Mouse (Mus musculus) C2C12 (cell line): Measurements from ENCODE around the gene Abca12. TPM values are rescaled to one million over a fixed set of nuclear protein-coding genes. Genes with fewer than 3 reads are reported as not detected.

Experiments
- H3K27me3 ChIP-seq: one replicate; pipeline ENCODE4 v1.6.1; 2011; ENCODE audit not compliant: control insufficient read depth, insufficient read depth, insufficient read length
- H3K36me3 ChIP-seq: one replicate; pipeline ENCODE4 v1.6.1; 2011; ENCODE audit not compliant: control insufficient read depth, insufficient read depth
- H3K4me3 ChIP-seq: one replicate; pipeline ENCODE4 v1.5.1; 2011; ENCODE audit warnings: mild to moderate bottlenecking, control low read depth; ENCODE audit not compliant: poor library complexity, insufficient read depth, severe bottlenecking
- H3K79me2 ChIP-seq: one replicate; pipeline ENCODE4 v1.6.1; 2011; ENCODE audit not compliant: control insufficient read depth, insufficient read depth
- H3K79me3 ChIP-seq: one replicate; pipeline ENCODE4 v1.6.1; 2011; ENCODE audit warnings: low read depth, control low read depth
- H3ac ChIP-seq: one replicate; pipeline ENCODE3; 2011; ENCODE audit warnings: low read depth; ENCODE audit not compliant: control insufficient read depth, insufficient read length
- CEBPB ChIP-seq: IDR thresholded peaks from one replicate; pipeline ENCODE4 v1.6.1; 2011; ENCODE audit warnings: low read depth, mild to moderate bottlenecking, control low read depth, moderate library complexity
- CTCF ChIP-seq: IDR thresholded peaks from one replicate; pipeline ENCODE4 v1.5.1; 2011; ENCODE audit not compliant: control insufficient read depth, insufficient read depth, insufficient read length
- FOSL1 ChIP-seq: IDR thresholded peaks from one replicate; pipeline ENCODE4 v1.8.0; 2011; ENCODE audit warnings: mild to moderate bottlenecking, low read length; ENCODE audit not compliant: poor library complexity, insufficient read depth, severe bottlenecking
- MAX ChIP-seq: IDR thresholded peaks from one replicate; pipeline ENCODE4 v1.6.1; 2011; ENCODE audit warnings: mild to moderate bottlenecking, control low read depth
- MYOD1 ChIP-seq: IDR thresholded peaks from one replicate; pipeline ENCODE4 v1.6.1; 2011; ENCODE audit warnings: low read depth; ENCODE audit not compliant: control insufficient read depth, insufficient read length
- MYOG ChIP-seq: IDR thresholded peaks from one replicate; pipeline ENCODE4 v1.6.1; 2011; ENCODE audit not compliant: control insufficient read depth, insufficient read length; ENCODE audit errors: extremely low read depth
- USF1 ChIP-seq: IDR thresholded peaks from one replicate; pipeline ENCODE4 v1.6.1; 2011; ENCODE audit warnings: low read depth, mild to moderate bottlenecking, control low read depth, moderate library complexity
- polyA plus RNA-seq: library from polyadenylated mRNA; unstranded; fragments of >200 nt; fragmentation: generic; extraction: Trizol; gene quantifications from one replicate; pipeline ENCODE4 v1.2.1, GENCODE M21; 2012; ENCODE audit warnings: missing spikeins

The Abca12 gene
- polyA plus RNA-seq, 1 experiment = not detected

DNA sequence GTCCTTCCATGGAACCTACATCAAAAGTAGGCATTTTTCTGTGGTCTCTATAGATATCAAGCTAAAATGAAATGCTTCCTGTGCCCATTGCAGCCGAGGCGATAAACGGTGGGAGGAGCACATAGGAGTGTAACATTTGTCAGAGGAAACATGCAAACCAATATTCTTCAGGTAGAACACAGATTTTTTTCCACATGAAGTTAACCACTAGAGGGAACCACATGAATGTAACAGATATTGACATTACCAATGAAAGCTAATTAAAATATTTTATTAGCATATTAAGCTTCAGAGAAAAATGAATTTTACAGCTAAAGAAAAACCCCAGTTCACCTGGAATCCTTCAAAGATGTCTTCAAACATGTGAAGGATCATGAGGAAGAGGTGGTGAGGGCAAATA lies 144.6 kb downstream of the Abca12 start:
- Histone ChIP-seq H3K79me2 (no peaks in the 10 kb centered on the region), H3K79me3 (no peaks in the 10 kb centered on the region), H3K27me3 (no peaks in the 10 kb centered on the region), H3K4me3 (no peak overlapping the region), H3ac (no peak overlapping the region), H3K36me3 (no peaks in the 10 kb centered on the region)
- TF ChIP-seq FOSL1 (no peak), USF1 (no peak), CEBPB (no peak), CTCF (no peak), MYOD1 (no peak), MAX (no peak), MYOG (no peak)

DNA sequence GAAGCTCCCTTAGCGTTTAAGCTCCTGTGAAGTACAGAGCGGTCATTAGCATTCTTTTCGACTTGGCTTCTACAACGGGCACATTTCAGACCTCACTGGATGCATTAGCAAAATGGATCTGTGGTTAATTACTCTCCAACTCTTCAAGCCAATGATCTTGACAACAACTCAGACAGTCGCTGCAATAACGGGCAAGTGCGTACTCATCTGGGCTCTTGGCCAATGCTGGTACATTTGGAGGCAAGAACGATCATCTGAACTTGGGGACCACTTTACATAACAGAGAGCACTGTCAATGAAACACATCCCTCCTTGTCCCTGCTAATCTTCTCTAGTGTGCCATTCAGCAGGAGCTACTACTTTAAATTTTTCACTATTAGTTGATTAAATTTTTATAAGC lies 148.1 kb downstream of the Abca12 start:
- no peaks in the 10 kb centered on the region for H3K27me3 ChIP-seq
- H3K79me2 ChIP-seq = no peaks in the 10 kb centered on the region
- no peaks in the 10 kb centered on the region for H3K79me3 ChIP-seq
- no peak overlapping the region for H3K4me3 ChIP-seq
- H3ac ChIP-seq = no peak overlapping the region
- no peak for TF ChIP-seq CEBPB
- H3K36me3 ChIP-seq = no peaks in the 10 kb centered on the region

GRCm38 (mm10) chr1:71263532-71263931 lies 151.2 kb downstream of the Abca12 start:
- H3K27me3 ChIP-seq = no peaks in the 10 kb centered on the region
- no peak overlapping the region for H3K4me3 ChIP-seq
- no peak for TF ChIP-seq CTCF
- TF ChIP-seq USF1 = no peak
- no peak for TF ChIP-seq MYOD1
- TF ChIP-seq CEBPB = no peak
- TF ChIP-seq MAX = no peak
- no peak for TF ChIP-seq FOSL1
- no peak for TF ChIP-seq MYOG
- no peak overlapping the region for H3ac ChIP-seq
- no peaks in the 10 kb centered on the region for H3K36me3 ChIP-seq
- no peaks in the 10 kb centered on the region for H3K79me3 ChIP-seq
- no peaks in the 10 kb centered on the region for H3K79me2 ChIP-seq

GRCm38 (mm10) chr1:71244647-71245046 lies 170.1 kb downstream of the Abca12 start:
- H3K79me2 ChIP-seq = no peaks in the 10 kb centered on the region
- no peak overlapping the region for H3K4me3 ChIP-seq
- H3K79me3 ChIP-seq = no peaks in the 10 kb centered on the region
- no peak for TF ChIP-seq MYOD1
- TF ChIP-seq USF1 = no peak
- TF ChIP-seq CEBPB = no peak
- TF ChIP-seq FOSL1 = no peak
- TF ChIP-seq MYOG = no peak
- no peak for TF ChIP-seq CTCF
- TF ChIP-seq MAX = no peak
- H3ac ChIP-seq = no peak overlapping the region
- no peaks in the 10 kb centered on the region for H3K27me3 ChIP-seq
- no peaks in the 10 kb centered on the region for H3K36me3 ChIP-seq

- Histone ChIP-seq H3K36me3 (no peaks in the 10 kb centered on the region), H3K27me3 (no peaks in the 10 kb centered on the region), H3ac (no peak overlapping the region), H3K79me3 (no peaks in the 10 kb centered on the region), H3K4me3 (no peak overlapping the region), H3K79me2 (no peaks in the 10 kb centered on the region)
- no peak for TF ChIP-seq USF1
- TF ChIP-seq MAX = no peak
- no peak for TF ChIP-seq MYOD1
- TF ChIP-seq CTCF = no peak
- no peak for TF ChIP-seq MYOG
- TF ChIP-seq CEBPB = no peak
- TF ChIP-seq FOSL1 = no peak
Measured at GRCm38 (mm10) chr1:71241396-71241795, 173.3 kb downstream of the Abca12 start.

- Histone ChIP-seq H3K4me3 (no peak overlapping the region), H3K27me3 (no peaks in the 10 kb centered on the region), H3ac (no peak overlapping the region), H3K79me3 (no peaks in the 10 kb centered on the region), H3K79me2 (no peaks in the 10 kb centered on the region), H3K36me3 (no peaks in the 10 kb centered on the region)
- TF ChIP-seq FOSL1 (no peak), CTCF (no peak), MYOD1 (no peak), USF1 (no peak), MAX (no peak), CEBPB (no peak)
Measured at GRCm38 (mm10) chr1:71239586-71239985, 175.1 kb downstream of the Abca12 start.
